Mouse (Mus musculus) natural killer cell, adult 2 months (primary cell): ENCODE data around the gene Usp15.

ENCODE experiments used
- DNase-seq, 2 experiments: peaks; one replicate each; pipeline ENCODE4 v3.0.0; 2022; ENCODE audit warnings: low spot score in 2 of 2

Usp15 gene

GRCm38 (mm10) chr10:123175771-123176170, 21.0 kb downstream of the Usp15 start:
- DNase-seq, result no peak

GRCm38 (mm10) chr10:123170898-123171297, 25.9 kb downstream of the Usp15 start:
- no peak for DNase-seq

GRCm38 (mm10) chr10:123165542-123165941, 31.3 kb downstream of the Usp15 start:
- no peak for DNase-seq

GRCm38 (mm10) chr10:123160508-123160907, 36.3 kb downstream of the Usp15 start:
- peak in 1 of 2 experiments; percentile 67 for DNase-seq

GRCm38 (mm10) chr10:123159316-123159715, 37.5 kb downstream of the Usp15 start:
- peak in 1 of 2 experiments; percentile 59 for DNase-seq

- no peak for DNase-seq
Measured at GRCm38 (mm10) chr10:123156392-123156791, 40.4 kb downstream of the Usp15 start.

- DNase-seq, result peak in 1 of 2 experiments; percentile 22
Measured at GRCm38 (mm10) chr10:123155764-123156163, 41.0 kb downstream of the Usp15 start.

GRCm38 (mm10) chr10:123153321-123153720, 43.5 kb downstream of the Usp15 start:
- peak in 1 of 2 experiments; percentile 5 for DNase-seq

GRCm38 (mm10) chr10:123148025-123148814, 48.6 kb downstream of the Usp15 start:
- DNase-seq, result no peak

GRCm38 (mm10) chr10:123147180-123147579, 49.6 kb downstream of the Usp15 start:
- DNase-seq, result no peak

GRCm38 (mm10) chr10:123146349-123146748, 50.4 kb downstream of the Usp15 start:
- no peak for DNase-seq

- DNase-seq, result no peak
Measured at GRCm38 (mm10) chr10:123144256-123144655, 52.5 kb downstream of the Usp15 start.

GRCm38 (mm10) chr10:123142395-123143050, 54.3 kb downstream of the Usp15 start:
- no peak for DNase-seq

GRCm38 (mm10) chr10:123135818-123136217, 61.0 kb downstream of the Usp15 start:
- no peak for DNase-seq

GRCm38 (mm10) chr10:123131487-123131886, 65.3 kb downstream of the Usp15 start:
- DNase-seq, result no peak

GRCm38 (mm10) chr10:123120666-123121392, 76.0 kb downstream of the Usp15 start:
- no peak for DNase-seq

GRCm38 (mm10) chr10:123116861-123117260, 79.9 kb downstream of the Usp15 start:
- DNase-seq, result no peak

- DNase-seq, result no peak
Measured at GRCm38 (mm10) chr10:123113466-123113865, 83.3 kb downstream of the Usp15 start.

GRCm38 (mm10) chr10:123112787-123113168, 84.0 kb downstream of the Usp15 start:
- DNase-seq, result no peak

GRCm38 (mm10) chr10:123112056-123112786, 84.6 kb downstream of the Usp15 start:
- no peak for DNase-seq

GRCm38 (mm10) chr10:123110548-123110947, 86.2 kb downstream of the Usp15 start:
- DNase-seq, result no peak

- no peak for DNase-seq
Measured at GRCm38 (mm10) chr10:123108527-123108926, 88.3 kb downstream of the Usp15 start.
